Mouse (Mus musculus): ENCODE measurements around the gene Cdk15. TPM values are rescaled to one million over a fixed set of nuclear protein-coding genes. Genes with fewer than 3 reads are reported as not detected.
A peak's percentile ranks its signal among the peaks of the same experiment; 100 is the strongest.

The Cdk15 gene
- polyA plus RNA-seq, 1 experiment from 2014 or later = not detected

DNA sequence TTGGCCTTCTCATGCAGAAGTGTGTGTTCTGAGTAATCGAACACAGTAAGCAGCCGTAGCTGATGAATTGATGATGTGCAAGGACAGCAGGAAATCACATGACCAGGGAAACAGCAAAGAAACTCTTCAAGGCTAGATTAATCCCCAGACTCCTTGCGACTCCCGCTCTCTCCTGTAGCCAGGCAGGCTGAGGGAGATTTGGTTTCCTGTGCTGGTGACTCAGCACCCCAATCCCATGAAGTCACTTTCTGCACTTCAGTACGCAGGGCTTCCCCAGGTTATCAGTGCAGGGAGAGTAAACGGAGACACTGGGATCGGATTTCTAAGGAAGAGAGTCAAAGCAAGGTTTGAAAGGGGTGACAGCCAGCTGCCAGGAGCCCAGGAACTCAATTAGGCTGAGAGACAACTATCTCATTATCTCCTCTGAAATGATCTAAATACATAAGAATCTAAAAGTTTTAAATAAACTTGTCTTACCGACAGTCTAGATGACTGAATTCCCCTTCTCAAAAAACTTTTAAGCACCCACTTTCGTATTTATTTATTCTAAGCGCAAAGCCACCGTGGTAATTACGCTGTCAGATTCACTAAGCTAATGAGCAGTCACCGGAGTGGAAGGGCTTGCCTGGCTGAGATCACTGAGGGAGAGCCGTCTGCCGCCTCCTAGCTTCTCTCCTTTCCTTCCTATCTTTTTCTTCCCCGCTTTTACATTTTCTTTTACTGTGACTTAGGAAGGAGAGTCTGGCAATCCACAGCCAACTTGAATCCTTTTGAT lies 84.3 kb downstream of the Cdk15 start:
- peak overlapping the region; percentile 41 for H3K4me2 ChIP-seq
- no peaks in the 10 kb centered on the region for H3K9me3 ChIP-seq (ENCODE audit: low read depth, low read length)
- no peak overlapping the region for H3K9ac ChIP-seq
- no peaks in the 10 kb centered on the region for H3K27me3 ChIP-seq (ENCODE audit: insufficient read depth, low read length)
- 3% methylated on average over 16 of the region's 16 CpGs for WGBS
- H3K4me1 ChIP-seq (ENCODE audit: insufficient read depth) = peaks cover 6% of the 10 kb centered on the region; the same call in 1 of the 2 replicates
- H3K27ac ChIP-seq (ENCODE audit: low read depth) = no peak overlapping the region
- H3K4me3 ChIP-seq (ENCODE audit: low read depth, low read length) = no peak overlapping the region
- peak; percentile 66 for DNase-seq
- H3K36me3 ChIP-seq (ENCODE audit: insufficient read depth) = no peaks in the 10 kb centered on the region
- no peak for TF ChIP-seq CTCF (IDR thresholded peaks at IDR 0.05; ENCODE audit: low read depth)
- peak; percentile 80 for ATAC-seq (ENCODE audit: insufficient read depth)

DNA sequence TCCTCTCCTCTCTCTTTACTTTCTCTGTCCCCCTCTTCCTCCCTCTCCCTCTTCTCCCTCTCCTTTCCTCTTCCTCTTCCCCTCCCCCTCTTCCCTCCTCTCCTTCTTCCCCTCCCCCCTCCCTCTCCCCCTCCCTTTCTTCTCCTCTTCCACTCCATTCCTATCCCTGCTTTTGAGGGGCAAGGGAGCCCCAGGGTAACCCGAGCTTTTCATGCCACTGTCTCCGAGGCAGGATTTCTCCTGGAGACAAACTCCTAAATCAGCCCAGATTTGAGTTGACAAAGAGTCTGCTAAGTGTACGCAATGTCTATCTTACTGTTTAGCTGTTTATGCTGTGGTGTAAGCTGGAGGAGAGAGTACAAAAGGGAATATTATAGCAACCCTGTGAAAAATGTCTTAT lies 85.0 kb downstream of the Cdk15 start:
- Histone ChIP-seq H3K9me3 (ENCODE audit: low read depth, low read length) (no peaks in the 10 kb centered on the region), H3K4me2 (no peak overlapping the region), H3K9ac (no peak overlapping the region), H3K27me3 (ENCODE audit: insufficient read depth, low read length) (no peaks in the 10 kb centered on the region), H3K4me1 (ENCODE audit: insufficient read depth) (peaks cover 6% of the 10 kb centered on the region; the same call in 1 of the 2 replicates), H3K4me3 (ENCODE audit: low read depth, low read length) (no peak overlapping the region), H3K36me3 (ENCODE audit: insufficient read depth) (no peaks in the 10 kb centered on the region), H3K27ac (ENCODE audit: low read depth) (no peak overlapping the region)
- 20% methylated on average over 3 of the region's 3 CpGs for WGBS
- ATAC-seq (ENCODE audit: insufficient read depth) (no peak), DNase-seq (no peak)
- TF ChIP-seq CTCF (IDR thresholded peaks at IDR 0.05; ENCODE audit: low read depth) = no peak

DNA sequence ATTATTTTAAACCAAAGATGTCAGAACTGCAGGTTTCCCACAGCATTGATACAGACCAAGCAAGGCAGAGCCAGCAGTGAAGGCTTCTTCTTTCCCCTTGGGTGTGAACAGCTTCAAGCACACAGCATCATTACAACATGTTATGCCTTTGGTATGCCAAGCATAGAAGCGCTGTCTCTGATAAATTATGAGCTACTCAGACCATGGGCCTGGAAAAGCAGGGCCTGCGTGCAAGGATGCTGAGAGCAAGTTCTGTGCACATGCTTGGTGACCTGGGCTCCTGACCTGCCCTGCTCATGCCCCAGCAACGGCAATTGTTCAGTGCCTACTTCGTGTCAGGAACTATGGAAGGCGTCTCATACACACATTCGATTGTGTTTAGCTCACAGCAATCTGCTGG lies 85.4 kb downstream of the Cdk15 start:
- H3K4me3 ChIP-seq (ENCODE audit: low read depth, low read length) = no peak overlapping the region
- no peak overlapping the region for H3K9ac ChIP-seq
- H3K36me3 ChIP-seq (ENCODE audit: insufficient read depth) = no peaks in the 10 kb centered on the region
- no peak for TF ChIP-seq CTCF (IDR thresholded peaks at IDR 0.05; ENCODE audit: low read depth)
- H3K9me3 ChIP-seq (ENCODE audit: low read depth, low read length) = no peaks in the 10 kb centered on the region
- peaks cover 6% of the 10 kb centered on the region; the same call in 1 of the 2 replicates for H3K4me1 ChIP-seq (ENCODE audit: insufficient read depth)
- H3K27ac ChIP-seq (ENCODE audit: low read depth) = no peak overlapping the region
- H3K27me3 ChIP-seq (ENCODE audit: insufficient read depth, low read length) = no peaks in the 10 kb centered on the region
- DNase-seq = no peak
- no peak overlapping the region for H3K4me2 ChIP-seq
- WGBS = 52% methylated on average over 6 of the region's 6 CpGs
- ATAC-seq (ENCODE audit: insufficient read depth) = no peak

DNA sequence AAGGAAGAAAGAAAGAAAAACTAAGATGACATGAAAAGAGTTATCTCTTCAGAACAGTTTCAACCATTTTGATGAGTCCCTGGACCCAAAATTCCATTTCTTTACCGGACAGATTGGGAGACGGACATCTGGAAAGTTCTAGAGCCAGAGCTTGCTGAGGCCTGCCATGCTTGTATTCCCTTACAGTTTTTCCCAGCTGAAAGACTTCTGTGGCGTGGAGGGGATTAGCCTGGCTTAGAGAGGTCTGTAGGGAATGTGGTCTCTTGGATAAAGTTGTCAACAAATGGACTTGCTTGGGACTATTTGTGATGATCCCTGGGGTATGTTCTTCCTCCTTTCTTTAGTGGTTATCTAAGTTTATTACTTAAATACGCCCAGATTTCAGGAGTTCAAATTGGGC lies 96.0 kb downstream of the Cdk15 start:
- no peak for ATAC-seq (ENCODE audit: insufficient read depth)

DNA sequence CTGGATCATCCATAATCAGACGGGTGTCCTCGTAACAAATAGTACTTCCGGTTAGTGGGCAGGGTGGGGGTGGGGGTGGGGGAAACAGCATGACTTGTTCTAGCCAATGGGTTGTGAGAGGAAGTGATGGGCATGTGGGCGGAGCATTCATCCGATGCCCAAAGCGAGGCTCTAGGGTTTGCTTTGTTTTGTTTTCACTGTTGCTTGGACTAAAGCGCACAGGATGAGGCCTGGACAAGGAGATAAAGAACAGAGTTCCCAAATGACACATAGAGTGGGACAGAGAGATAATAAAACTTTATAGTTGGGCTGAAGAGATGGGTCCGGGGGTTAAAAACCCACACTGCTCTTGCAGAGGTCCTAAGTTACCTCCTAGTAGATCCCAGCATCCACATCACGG lies 98.7 kb downstream of the Cdk15 start:
- Histone ChIP-seq H3K27me3 (ENCODE audit: insufficient read depth, low read length) (no peaks in the 10 kb centered on the region), H3K27ac (ENCODE audit: low read depth) (no peak overlapping the region), H3K9ac (no peak overlapping the region), H3K36me3 (ENCODE audit: insufficient read depth) (no peaks in the 10 kb centered on the region), H3K9me3 (ENCODE audit: low read depth, low read length) (no peaks in the 10 kb centered on the region), H3K4me1 (ENCODE audit: insufficient read depth) (no peaks in the 10 kb centered on the region), H3K4me3 (ENCODE audit: low read depth, low read length) (no peak overlapping the region), H3K4me2 (no peak overlapping the region)
- no peak for ATAC-seq (ENCODE audit: insufficient read depth)
- DNase-seq = no peak
- WGBS = 86% methylated on average over 9 of the region's 9 CpGs
- TF ChIP-seq CTCF (IDR thresholded peaks at IDR 0.05; ENCODE audit: low read depth) = no peak

More for the DNA sequence above, 96.0 kb downstream of the Cdk15 start:
- no peaks in the 10 kb centered on the region for H3K36me3 ChIP-seq (ENCODE audit: insufficient read depth)
- no peaks in the 10 kb centered on the region for H3K4me1 ChIP-seq (ENCODE audit: insufficient read depth)
- H3K4me3 ChIP-seq (ENCODE audit: low read depth, low read length) = no peak overlapping the region
- no peak overlapping the region for H3K27ac ChIP-seq (ENCODE audit: low read depth)
- no peak overlapping the region for H3K4me2 ChIP-seq
- no peaks in the 10 kb centered on the region for H3K27me3 ChIP-seq (ENCODE audit: insufficient read depth, low read length)
- H3K9ac ChIP-seq = no peak overlapping the region
- no peak for TF ChIP-seq CTCF (IDR thresholded peaks at IDR 0.05; ENCODE audit: low read depth)
- no peaks in the 10 kb centered on the region for H3K9me3 ChIP-seq (ENCODE audit: low read depth, low read length)
- DNase-seq = no peak
- 79% methylated on average over 4 of the region's 4 CpGs for WGBS

DNA sequence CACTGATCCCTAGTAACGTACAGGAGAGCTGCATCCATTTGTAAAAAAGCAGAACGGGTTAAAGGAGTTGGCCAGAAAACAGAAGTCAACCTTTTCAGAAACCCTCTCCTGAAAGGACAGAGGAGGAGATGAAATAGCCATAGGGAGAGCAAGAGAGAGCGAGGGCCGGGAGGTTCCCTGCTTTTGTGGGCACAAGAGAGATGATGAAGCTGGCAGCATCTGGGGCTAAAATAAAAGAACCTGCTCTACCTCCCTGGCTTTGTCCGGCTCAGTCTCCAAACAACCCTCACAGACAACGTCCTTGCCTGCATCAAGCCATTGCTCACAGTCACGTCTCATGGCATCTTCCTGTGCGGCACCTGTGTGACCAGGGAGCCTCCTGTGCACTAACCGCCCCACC lies 102.4 kb downstream of the Cdk15 start:
- H3K4me2 ChIP-seq = no peak overlapping the region

DNA sequence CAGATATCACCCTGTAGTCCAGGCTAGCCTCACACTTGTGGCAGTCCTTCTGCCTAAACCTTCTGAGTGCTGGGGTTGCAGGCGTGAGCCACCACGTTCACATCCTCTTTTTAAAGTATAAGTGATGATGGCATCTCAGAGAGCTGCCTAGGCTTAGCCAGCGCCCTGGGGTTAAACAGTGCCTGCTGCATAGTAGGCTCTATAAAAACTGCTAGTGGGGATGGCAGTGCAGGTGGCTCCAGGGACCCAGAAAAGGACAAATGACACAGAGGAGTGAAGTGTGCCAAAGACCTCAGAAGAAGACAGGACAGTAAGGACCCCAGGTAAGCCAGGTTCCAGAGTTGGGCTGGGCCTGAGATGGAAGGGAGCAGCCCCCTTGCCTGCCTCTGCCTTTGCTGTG lies 104.1 kb downstream of the Cdk15 start:
- Histone ChIP-seq H3K4me3 (ENCODE audit: low read depth, low read length) (no peak overlapping the region), H3K36me3 (ENCODE audit: insufficient read depth) (no peaks in the 10 kb centered on the region), H3K4me2 (no peak overlapping the region), H3K9ac (no peak overlapping the region), H3K27ac (ENCODE audit: low read depth) (no peak overlapping the region), H3K4me1 (ENCODE audit: insufficient read depth) (peaks cover 8% of the 10 kb centered on the region; the same call in 1 of the 2 replicates), H3K9me3 (ENCODE audit: low read depth, low read length) (no peaks in the 10 kb centered on the region), H3K27me3 (ENCODE audit: insufficient read depth, low read length) (no peaks in the 10 kb centered on the region)
- no peak for ATAC-seq (ENCODE audit: insufficient read depth)
- no peak for TF ChIP-seq CTCF (IDR thresholded peaks at IDR 0.05; ENCODE audit: low read depth)
- WGBS = 65% methylated on average over 3 of the region's 3 CpGs
- no peak for DNase-seq

More for the DNA sequence above, 102.4 kb downstream of the Cdk15 start:
- ATAC-seq (ENCODE audit: insufficient read depth) = no peak
- Histone ChIP-seq H3K9ac (no peak overlapping the region), H3K36me3 (ENCODE audit: insufficient read depth) (no peaks in the 10 kb centered on the region), H3K27me3 (ENCODE audit: insufficient read depth, low read length) (no peaks in the 10 kb centered on the region), H3K9me3 (ENCODE audit: low read depth, low read length) (no peaks in the 10 kb centered on the region), H3K27ac (ENCODE audit: low read depth) (no peak overlapping the region), H3K4me3 (ENCODE audit: low read depth, low read length) (no peak overlapping the region), H3K4me1 (ENCODE audit: insufficient read depth) (peaks cover 3% of the 10 kb centered on the region; the same call in 1 of the 2 replicates)
- TF ChIP-seq CTCF (IDR thresholded peaks at IDR 0.05; ENCODE audit: low read depth) = no peak
- 86% methylated on average over 9 of the region's 9 CpGs for WGBS
- DNase-seq = no peak
